20 mouse cellular contexts compared by ENCODE assay signal in the genomic region with DNA sequence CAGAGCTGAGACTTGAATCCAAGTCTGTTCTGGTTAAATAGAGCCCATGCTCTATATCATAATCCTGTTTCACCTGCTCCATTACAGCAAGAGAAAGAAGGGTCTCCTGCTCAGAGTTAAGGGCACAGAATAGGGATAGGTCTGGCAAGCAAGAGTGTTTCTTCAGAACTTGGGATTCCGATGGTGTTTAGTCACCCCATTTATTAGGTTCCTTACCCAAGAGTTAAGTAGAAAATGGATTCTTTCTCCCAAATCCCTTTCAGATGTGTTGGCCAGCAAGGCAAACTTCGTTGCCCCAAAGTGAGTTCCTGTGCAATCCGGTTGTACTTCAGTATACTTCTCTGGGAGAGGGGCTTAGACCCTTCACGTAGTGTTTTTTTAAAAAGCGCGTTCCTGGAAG.
A peak's percentile ranks its signal among the peaks of the same experiment; 100 is the strongest.
DNase-seq lines count a peak whose midpoint lies in the region; ATAC-seq and TF ChIP-seq lines count a peak whose summit lies in the region.
"Had no signal": no experiment of that assay in that cellular context is flagged by ENCODE, and none has a peak within 500 bp of the region (broad histone marks: within the 10 kb centered on the region; RNA-seq: fewer than 3 reads in every experiment).

No protein-coding gene starts in this region.

- TF ChIP-seq CTCF in embryonic fibroblast, embryonic 13.5 days (IDR thresholded peaks at IDR 0.05; ENCODE audit: borderline replicate concordance, insufficient read depth, low read length), result no peak

- TF ChIP-seq POLR2A in embryonic fibroblast, embryonic 13.5 days (IDR thresholded peaks at IDR 0.05; ENCODE audit: low read depth, low read length), result no peak

- no peak for ATAC-seq in activated CD4-positive, CD25-positive, alpha-beta regulatory T cell, adult 4 months
- ATAC-seq: forebrain, embryonic 13.5 days; forebrain, embryonic 15.5 days; forebrain, postnatal 0 days; Patski had no signal

- no peak overlapping the region for H3K4me3 ChIP-seq in embryonic fibroblast, embryonic 13.5 days (ENCODE audit: insufficient read depth, low read length)
- H3K4me3 ChIP-seq: embryonic facial prominence, embryonic 10.5 days; embryonic facial prominence, embryonic 12.5 days; erythroblast, embryonic 14.5 days; forebrain, embryonic 13.5 days; forebrain, embryonic 15.5 days had no signal

- peaks cover 4% of the 10 kb centered on the region; the same call in 1 of the 2 replicates for H3K4me1 ChIP-seq in embryonic fibroblast, embryonic 13.5 days (ENCODE audit: control insufficient read depth, insufficient read depth, low read length)
- H3K4me1 ChIP-seq: embryonic facial prominence, embryonic 12.5 days; forebrain, embryonic 13.5 days; forebrain, embryonic 15.5 days had no signal

- peak overlapping the region; percentile 47 for H3K27ac ChIP-seq in embryonic fibroblast, embryonic 13.5 days (ENCODE audit: insufficient read depth, low read length)
- H3K27ac ChIP-seq: embryonic facial prominence, embryonic 10.5 days; embryonic facial prominence, embryonic 12.5 days; forebrain, embryonic 13.5 days; forebrain, embryonic 15.5 days had no signal

- DNase-seq in 3T3-L1 (ENCODE audit: low read depth, low spot score), result peak; percentile 54
- no peak for DNase-seq in right cerebral cortex, postnatal 10 days (ENCODE audit: low spot score in 2 of 2)
- DNase-seq in layer of hippocampus, adult 8-10 months (ENCODE audit: low spot score in 2 of 2), result no peak
- DNase-seq: adrenal gland, adult 2 months; adrenal gland, postnatal 10 days; adrenal gland, postnatal 25 days; cerebellum, adult 11 months; cerebellum, adult 18-20 months; cerebellum, adult 8-10 months; cerebellum, adult 9-11 months; cerebellum, postnatal 25 days; forebrain, postnatal 0 days had no signal
